Mouse (Mus musculus): Measurements from ENCODE around the gene Phc3.

The Phc3 gene

DNA sequence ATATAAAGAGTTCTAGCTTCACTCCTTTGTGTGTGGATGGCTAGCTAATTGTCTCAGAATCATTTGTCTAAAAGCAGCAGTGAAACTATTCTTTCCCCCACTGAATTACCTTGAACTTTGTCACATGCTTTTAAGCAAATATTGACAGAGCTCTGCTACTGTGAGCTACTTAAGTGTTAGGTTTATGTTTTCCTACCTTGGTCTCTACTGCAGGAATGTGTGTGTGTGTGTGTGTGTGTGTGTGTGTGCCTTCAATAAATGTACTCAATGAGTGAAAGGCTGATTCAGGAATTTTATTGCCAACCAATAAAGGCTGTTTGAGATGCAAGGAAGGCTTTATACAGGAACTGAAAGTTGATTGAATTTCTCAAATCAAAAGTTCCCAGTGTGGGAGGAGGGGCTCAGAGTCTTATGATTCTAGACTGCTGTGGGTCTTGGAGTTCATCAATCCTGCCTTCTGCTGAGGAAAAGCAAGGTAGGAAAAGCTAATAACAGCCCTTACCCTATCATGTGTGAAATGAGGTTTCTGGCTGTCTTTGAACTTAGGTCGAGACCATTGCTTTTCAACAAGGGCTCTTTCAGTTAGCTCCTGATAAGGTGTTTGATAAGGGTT lies 7.9 kb upstream of the Phc3 start:
- no peak for DNase-seq (ENCODE audit: low spot score)

DNA sequence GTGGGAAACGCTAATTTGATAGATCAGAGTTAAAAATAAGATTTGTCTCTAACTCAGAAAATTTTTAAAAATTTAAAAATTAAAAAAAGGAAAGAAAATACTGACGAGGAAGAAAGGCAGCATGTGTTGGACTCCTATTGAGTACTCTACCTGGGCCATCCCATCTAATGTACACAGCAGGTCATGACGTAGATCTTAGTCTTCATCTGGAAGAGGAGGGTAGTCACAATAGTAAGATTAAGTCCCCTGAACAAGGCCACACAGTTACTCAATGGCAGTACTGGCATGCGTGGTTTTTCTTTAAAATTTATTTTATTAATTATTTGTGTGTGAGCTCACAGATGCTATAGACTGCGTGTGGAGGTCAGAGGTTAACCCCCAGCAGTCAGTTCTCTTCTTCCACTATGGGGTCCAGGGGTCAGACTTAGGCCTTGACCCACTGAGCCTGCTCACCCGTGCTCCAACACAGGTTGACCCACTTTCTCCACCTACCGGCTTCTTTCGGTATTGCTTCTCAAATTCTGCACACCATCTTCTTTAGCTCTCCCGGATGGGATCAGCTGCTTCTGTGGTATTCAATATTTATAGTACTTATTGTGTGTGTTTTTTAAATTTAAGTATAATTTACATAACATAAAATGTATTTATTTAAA lies 6.0 kb upstream of the Phc3 start:
- DNase-seq (ENCODE audit: low spot score) = peak; percentile 75

DNA sequence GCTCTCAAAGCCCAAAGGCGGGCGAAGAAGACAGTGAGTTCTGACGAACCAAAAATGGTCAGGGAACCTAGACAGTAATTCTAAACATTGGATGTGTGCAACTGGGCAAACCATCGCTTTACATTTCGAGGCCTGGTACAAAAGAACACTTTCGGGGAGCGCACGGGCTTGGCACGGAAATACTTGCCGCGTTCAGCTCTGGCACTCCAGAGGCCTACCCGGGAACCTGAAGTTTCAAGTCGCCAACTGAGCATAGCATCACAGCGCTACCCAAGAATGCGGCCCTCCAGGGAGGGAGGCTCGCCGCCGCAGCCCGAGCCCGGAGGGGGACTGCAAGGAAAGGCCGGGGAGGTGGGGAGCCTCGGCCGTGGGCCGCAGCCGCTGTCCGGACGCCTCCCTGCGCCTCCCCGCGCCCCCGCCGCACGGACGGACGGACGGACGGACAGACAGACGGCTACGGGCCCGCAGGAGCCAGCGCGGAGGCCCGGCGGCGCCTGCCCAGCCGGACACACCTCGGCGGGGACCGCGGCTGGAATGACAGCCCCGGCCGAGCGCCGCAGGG lies 603 bp downstream of the Phc3 start:
- peak; percentile 49 for DNase-seq (ENCODE audit: low spot score)

DNA sequence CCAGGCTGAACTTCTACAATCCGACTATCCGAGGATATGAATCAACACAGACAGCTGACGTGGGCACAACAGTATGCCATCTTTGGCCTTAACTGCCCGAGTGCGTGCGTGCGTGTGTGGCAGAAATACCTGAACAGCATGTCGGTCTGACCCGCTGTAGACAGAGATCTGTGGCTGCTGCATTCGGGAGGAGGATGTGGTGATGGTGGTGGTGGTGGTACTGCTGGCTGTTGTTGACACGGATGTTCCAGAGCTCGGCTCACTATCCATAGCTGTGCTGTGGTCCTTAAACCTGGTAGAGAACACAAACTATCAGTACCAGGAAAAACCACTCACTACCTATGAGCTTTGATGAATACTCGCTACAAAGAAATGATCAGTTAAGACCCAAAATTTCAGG lies 3.6 kb downstream of the Phc3 start:
- DNase-seq (ENCODE audit: low spot score) = no peak

DNA sequence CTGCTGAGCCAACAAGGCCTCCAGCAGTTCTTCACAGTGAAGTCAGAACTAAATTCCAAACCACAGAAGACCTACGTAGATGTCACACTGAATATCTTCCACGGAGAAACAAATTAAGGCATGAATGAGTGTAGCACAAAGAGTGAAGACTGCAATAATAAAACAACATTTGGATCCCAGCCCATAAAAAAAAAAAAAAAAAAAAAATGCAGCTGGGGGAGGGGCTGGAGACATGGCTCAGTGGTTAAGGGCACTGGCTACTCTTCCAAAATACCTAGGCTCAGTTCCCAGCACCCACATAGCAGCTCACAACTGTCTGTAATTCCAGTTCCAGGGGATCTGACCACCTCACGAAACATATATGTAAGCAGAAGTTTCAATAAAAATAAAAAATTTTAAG lies 5.0 kb downstream of the Phc3 start:
- DNase-seq (ENCODE audit: low spot score) = no peak

DNA sequence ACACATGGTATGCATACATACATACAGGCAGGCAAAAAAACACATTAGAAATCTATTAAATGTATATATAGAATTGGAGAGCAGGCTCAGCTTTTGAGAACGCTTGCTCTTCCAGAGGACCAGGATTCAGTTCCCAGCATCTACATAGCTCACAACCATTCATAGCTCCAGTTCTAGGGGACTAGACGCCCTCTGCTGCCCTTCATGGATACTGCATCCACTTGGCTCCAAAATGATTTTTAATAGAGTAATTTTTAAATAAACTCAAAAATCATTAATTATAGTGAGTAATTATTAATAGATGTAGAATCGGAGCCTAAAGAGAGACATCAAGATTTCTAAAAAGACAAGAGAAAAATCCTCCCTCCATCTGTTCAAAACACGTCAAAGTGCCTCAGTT lies 6.1 kb downstream of the Phc3 start:
- DNase-seq (ENCODE audit: low spot score) = no peak

DNA sequence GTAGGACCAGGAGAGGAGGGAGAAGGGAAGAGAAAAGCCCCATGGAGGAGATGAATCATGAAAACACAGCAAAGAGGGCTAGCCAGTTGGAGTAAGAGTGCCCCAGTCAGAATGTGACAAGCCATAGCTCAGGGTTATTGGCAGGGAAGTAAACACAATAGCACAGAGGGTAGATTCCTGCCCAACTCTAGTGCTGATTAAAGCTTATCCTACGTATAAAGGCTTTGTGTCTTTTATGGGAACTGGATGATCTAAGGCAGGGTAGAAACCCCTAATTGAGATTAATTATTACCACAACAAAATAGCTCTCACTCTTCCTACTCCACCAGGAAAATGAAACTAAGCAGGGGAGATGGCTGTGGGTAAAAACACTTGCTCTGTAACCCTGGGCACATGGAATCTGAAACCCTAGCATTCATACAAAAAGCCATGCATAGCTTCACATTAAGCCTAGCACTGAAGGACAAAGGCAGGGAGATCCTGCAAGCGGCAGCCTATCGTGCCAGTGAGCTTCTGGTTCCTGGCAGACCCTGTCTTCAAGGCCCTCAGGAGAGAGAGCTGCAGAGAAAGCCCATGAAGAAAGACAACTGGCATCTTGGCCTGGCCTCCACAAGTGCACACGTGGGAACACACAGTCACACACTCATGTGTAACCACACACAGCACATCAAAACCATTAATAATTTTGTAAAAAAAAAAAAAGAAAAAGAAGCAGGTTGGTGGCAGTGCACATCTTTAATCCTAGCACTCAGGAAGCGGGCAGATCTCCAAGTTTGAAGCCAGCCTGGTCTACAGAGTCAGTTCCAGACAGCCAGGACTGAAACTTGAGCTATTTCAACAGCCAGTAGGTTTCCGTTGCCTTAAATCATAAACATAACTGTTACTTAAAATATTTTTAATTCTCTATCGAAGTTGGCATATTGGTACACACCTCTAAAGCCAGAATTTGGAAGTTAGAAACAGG lies 9.1 kb downstream of the Phc3 start:
- DNase-seq (ENCODE audit: low spot score) = no peak

DNA sequence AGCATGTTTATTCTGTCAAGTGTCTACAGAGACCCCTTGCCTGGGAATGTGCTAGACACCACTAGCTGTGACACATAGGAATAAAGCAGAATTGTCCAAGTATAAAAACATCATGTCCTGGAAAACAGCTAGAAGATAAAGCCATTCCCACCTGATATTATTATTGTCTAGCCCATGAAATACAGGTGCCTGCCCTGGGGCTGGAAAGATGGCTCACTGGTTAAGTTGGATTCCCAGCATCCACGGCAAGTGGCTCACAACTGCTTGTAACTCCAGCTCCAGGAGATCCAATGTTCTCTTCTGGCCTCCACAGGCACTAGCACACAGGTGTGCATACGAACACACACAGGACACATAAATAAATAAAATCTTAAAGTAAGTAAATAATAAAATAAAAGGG lies 10.5 kb downstream of the Phc3 start:
- no peak for DNase-seq (ENCODE audit: low spot score)

DNA sequence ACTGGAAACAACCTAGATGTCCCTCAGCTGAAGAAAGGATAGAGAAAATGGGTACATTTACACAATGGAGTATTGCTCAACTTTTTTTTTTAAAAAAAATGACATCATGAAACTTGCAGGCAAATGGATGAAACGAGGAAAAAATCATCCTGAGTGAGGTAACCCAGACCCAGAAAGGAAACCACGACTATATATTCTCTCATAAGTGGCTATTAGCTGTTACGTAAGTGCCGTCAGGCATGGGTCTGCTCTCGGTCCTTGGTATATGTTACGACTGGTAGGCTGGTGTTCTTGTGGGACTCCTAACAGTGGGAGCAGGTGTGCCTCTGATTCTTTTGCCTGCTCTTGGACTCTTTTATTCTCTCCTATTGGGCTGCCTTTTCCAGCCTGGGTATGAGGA lies 12.9 kb downstream of the Phc3 start:
- no peak for DNase-seq (ENCODE audit: low spot score)

DNA sequence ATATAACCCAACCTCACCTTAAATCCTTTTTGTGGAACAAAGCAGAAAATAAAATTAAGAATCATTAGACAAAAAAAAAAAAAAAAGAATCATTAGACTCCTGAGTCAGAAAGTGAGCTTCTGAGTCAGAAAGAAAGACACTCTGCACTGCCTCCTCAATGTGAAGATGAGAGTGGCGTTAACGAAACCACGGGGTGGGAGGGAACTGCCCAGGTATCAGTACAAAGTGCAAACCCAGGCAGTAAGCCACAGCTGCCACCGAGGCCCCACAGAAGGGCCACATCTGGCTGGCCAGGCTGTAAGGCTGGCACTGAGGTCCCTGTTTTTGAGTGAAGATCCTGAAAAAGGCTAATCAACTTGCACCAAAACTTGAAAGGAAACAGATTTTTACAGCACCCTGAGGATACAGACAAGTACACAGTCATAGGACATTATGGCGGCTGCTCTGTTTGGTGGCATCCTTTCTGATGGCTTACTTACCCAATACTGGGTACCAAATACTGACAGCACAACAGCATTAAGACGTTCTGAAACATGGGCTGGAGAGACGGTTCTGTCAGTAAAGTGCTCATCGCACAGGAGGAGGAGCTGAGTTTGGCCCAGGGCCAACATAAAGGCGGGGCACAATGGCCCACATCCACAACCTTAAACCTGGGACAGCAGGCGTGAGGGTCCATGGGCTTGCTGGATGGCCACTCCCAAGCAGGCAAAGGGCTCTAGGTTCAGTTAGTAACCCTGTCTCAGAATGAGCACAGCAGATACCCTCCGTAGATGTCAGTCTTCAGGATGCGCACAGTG lies 16.7 kb downstream of the Phc3 start:
- no peak for DNase-seq (ENCODE audit: low spot score)

DNA sequence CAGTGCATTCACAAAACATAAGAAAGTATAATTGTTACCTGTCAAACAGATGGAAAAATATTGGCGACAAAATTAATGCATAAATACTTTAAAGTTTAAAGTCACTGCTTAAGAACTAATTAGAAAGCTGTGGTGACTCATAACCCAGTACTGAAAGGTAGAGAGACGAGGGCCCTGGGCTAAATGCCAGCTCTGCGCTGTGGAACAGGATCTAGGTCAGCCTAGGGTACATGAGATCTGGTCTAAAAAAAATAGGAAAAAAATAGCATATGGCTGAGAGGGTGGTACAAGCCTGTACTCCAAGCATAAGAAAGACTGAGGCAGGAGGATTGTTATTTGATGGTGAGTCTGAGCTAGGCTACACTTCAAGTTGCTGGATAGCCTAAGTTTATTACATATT lies 17.6 kb downstream of the Phc3 start:
- DNase-seq (ENCODE audit: low spot score) = peak; percentile 47

DNA sequence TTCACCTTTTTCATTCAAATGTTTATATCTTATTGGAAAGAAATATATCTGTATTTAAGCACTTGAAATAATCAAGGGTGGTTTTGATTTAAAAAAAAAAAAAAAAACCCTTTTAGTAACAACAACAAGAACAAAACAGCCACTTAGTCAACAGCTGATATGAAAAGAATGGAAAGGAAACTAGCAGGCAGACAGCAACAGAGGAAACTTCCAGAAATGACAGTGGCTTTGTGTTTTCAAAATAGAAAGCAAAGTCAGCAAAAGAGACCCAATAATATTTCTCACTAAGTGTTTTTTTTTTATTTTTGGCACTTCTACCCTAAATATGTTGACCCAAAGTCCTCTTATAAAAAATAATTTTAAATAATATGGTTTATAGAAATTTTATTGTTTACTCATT lies 34.8 kb downstream of the Phc3 start:
- no peak for DNase-seq (ENCODE audit: low spot score)

DNA sequence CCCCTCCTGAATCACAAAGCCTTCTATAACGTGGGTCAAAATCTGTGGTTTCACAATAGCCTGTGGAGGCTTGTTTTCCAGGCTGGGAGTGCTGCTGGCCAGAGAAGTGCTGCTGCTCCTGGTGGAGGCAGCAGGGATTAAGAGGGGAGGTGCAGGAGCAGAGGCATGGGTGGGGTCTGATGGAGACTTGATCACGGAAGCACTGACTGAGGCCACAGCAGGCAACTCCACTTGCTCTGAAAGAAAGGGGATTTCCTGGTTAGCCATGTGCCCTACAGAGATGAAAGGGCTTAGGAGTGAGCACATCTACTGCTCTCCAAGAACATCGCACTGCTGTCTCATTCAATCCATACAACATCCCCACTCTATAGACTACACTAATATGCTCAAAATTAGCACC lies 39.4 kb downstream of the Phc3 start:
- DNase-seq (ENCODE audit: low spot score) = no peak

DNA sequence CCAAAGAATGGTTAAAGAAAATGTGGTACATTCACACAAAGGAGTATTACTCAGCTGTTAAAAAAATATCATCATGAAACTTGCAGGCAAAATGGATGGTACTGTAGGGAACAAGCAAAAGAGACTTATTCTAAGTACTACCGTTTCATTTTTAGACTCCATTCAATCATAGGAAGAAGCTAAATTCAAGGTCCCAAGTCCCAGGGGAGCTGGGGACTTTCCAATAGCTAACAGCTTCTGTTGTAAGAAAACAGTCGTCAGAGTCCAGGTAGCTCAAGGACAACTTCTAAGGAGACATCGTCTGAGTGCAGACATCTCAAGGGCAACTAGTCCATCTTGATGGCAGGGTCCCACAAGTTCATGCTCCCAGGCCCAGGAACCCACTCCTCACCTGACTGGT lies 41.6 kb downstream of the Phc3 start:
- no peak for DNase-seq (ENCODE audit: low spot score)

DNA sequence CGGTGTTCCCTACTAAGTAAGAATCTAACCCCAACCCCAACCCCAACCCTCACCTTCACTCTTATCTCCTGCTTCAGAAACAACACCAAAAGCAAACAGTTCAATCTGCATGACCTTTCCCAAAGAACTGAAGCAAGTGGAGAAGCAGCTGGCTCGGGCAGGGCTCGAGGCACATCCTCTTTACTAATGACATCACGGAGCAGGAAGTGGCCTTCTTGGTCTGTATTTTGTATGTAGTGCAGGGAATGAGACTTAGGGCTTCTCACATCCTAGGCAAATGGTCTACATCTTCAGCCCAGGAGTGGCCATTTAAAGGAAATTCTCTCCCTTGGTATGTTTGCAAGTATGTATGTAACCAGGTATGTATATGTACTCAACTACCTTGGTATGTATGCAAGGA lies 52.1 kb downstream of the Phc3 start:
- no peak for DNase-seq (ENCODE audit: low spot score)

DNA sequence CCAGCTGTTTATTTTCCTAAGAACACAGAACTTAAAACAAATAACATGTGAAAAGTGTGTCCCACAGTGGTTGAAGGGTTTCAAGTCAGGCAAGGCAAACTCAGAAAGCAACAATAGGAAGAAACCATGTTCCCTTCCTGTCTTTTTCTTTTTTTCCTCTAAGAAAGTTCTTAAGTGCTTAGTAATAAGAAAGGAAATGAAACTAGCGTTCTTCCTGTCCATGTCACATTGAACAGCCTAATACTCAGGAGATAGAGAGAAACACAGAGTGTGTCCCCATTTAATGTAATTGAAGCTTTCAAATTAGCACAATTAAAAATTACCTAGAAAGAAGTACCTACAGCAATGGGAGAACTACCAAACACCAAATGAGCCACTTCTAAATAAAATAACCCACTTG lies 64.6 kb downstream of the Phc3 start:
- DNase-seq (ENCODE audit: low spot score) = no peak

DNA sequence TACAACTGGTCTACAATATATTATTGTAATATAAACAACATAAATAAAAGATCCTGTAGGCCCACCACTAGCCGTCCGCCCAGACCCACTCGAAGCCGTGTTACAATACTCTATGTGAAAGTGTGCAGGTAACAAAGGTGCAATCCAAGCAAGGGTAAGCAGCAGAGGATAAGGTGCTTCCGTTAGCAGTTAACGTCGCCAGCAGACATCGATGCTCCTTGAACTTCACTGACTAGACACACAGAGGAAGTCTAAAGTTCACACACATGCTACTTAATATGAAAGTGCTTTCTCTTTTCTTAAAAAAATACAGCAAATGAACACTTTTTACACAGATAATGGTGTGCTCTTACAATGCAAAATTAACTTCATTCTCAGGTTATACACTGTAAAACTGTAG lies 69.8 kb downstream of the Phc3 start:
- no peak for DNase-seq (ENCODE audit: low spot score)

DNA sequence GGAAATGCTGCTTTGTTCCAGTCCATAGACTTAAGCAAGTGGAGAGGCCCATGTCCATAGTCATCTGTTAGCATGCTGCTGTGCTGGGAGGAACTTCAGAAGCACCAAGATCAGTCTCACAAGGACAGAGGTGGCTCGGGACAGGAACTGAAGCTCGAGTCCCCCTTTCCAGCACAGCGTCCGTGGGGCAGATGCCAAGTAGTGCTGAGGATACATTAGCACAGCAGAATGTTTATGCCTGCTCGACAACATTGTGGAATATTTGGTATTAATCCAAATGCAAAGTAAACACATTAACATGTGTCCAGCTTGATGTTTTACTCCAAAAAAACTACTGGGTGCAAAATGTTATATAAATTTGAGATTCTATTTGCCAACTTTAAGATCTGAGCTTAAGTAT lies 72.5 kb downstream of the Phc3 start:
- DNase-seq (ENCODE audit: low spot score) = no peak

DNA sequence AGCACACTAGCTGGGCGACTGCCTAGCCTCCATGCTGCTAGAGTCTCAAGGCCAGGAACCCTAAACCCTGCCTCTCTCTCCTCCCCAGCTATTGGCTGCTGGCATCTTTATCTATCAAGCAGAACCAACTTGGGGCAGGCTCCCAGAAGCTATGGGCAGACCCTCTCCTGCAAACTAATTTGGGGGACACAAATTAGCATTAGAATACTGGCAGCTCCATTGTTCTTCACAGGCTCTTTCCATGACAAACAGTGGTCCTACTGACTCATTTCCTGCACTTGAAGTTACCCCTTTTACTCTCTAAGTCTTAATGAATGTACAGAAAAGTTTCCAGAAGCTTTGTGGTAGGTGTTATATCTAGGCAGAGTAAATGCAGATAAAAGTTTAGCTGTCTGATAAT lies 80.2 kb downstream of the Phc3 start:
- no peak for DNase-seq (ENCODE audit: low spot score)

DNA sequence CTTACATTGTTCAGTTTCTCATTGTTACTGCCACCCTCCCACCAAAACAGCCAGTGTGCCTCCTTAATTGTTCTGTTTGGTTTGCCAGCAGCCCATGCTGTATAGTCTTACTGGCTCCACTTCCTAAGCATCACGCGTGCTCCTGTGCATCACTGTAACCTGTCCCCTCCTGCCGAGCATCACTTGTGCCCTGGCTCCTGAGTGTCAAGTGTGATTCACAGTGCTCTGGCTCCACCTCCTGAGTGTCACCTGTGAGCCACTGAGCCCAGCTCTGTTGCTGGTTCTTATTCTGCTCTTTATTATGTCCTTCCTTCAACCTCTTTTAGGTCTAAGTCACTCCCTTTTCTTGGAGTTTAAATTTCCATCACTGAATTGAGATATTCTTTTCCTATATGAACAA lies 81.8 kb downstream of the Phc3 start:
- no peak for DNase-seq (ENCODE audit: low spot score)

DNA sequence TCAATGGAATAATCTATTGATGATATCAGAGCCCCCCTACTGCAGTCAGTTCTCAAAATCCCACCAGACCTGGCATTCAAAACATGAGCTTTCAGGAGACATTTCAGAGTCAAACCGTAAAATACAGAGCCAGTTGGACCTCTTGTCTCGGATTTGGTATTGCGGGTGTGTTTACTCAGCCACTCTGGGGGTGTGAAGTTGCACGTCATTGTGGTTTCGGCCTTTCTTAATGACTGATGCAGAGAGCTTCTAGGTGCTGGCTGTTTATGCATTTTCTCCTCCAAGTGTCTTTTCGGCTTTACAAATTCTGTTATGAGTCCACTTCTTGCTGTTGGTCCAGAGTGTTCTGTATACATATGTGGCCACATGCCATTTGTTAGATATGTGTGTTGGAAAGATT lies 92.5 kb downstream of the Phc3 start:
- no peak for DNase-seq (ENCODE audit: low spot score)

DNA sequence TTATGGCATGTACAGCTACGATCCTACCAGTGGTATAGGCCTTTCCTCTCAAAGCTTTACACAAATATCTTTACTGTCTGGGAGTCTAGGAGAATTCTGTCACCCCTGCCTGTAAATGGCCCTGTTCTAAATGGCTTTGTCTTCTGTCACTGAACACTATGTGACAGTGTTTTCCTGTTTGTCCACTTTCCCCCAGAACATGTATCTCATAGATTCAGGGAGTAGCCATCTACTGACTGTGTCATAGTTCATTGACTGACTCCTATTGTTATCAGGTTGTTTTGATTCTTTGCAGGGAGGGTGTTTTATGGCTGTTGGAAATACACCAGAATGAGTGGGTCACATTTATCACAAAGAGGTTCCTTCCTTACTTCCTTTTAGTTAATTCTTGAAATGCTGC lies 99.2 kb downstream of the Phc3 start:
- DNase-seq (ENCODE audit: low spot score) = no peak

Data from urinary bladder, postnatal 14 days (tissue).